Mouse (Mus musculus) heart, embryonic 13.5 days (tissue): ENCODE data around the gene Chic2. TPM values are rescaled to one million over a fixed set of nuclear protein-coding genes. Genes with fewer than 3 reads are reported as not detected.

Experiments used
- ATAC-seq: fragments of 200-750 bp; cut with Nextera tagmentation; 2 replicates; pipeline ENCODE4 v1.8.0; 2017; ENCODE audit warnings: moderate TSS enrichment; ENCODE audit not compliant: insufficient number of reproducible peaks, low FRiP score, low TSS enrichment; ENCODE audit errors: extremely low read depth
- H3K27ac ChIP-seq: fragments of 300-500 bp; sonication (generic); replicated peaks from 2 replicates; pipeline ENCODE4 v1.5.1; 2015; ENCODE audit warnings: moderate library complexity, mild to moderate bottlenecking, inconsistent platforms
- H3K27me3 ChIP-seq: fragments of 300-500 bp; sonication (generic); replicated peaks from 2 replicates; pipeline ENCODE4 v1.6.1; 2015; ENCODE audit warnings: mild to moderate bottlenecking, inconsistent platforms
- H3K36me3 ChIP-seq: fragments of 300-500 bp; sonication (generic); 2 replicates; pipeline ENCODE4 v1.6.1; 2015; ENCODE audit warnings: mild to moderate bottlenecking, inconsistent platforms
- H3K4me1 ChIP-seq: fragments of 300-500 bp; sonication (generic); 2 replicates; pipeline ENCODE4 v1.6.1; 2015; ENCODE audit warnings: inconsistent platforms
- H3K4me2 ChIP-seq: fragments of 300-500 bp; sonication (generic); 2 replicates; pipeline ENCODE4 v1.6.1; 2015; ENCODE audit warnings: inconsistent platforms, mild to moderate bottlenecking, moderate library complexity
- H3K4me3 ChIP-seq: fragments of 300-500 bp; sonication (generic); 2 replicates; pipeline ENCODE4 v1.5.1; 2015; ENCODE audit warnings: moderate library complexity, mild to moderate bottlenecking, inconsistent platforms
- H3K9ac ChIP-seq: fragments of 300-500 bp; sonication (generic); 2 replicates; pipeline ENCODE4 v1.6.1; 2015; ENCODE audit warnings: inconsistent platforms, mild to moderate bottlenecking, moderate library complexity
- H3K9me3 ChIP-seq: fragments of 300-500 bp; sonication (generic); 2 replicates; pipeline ENCODE4 v1.6.1; 2016; ENCODE audit warnings: inconsistent platforms
- WGBS: fragments of 180-500 bp; shearing (Covaris S2); methylation state at CpG from one replicate; pipeline ENCODE4 v1.1.7; 2015; ENCODE audit warnings: mixed read lengths; 5-methylcytosine and 5-hydroxymethylcytosine counted together
- polyA plus RNA-seq: library from polyadenylated mRNA; unstranded; fragments of >200 nt; fragmentation: Nextera tagmentation; extraction: Ambion mirVana; gene quantifications from 2 replicates; pipeline ENCODE4 v1.2.1, GENCODE M21; 2015

Chic2 gene
- polyA plus RNA-seq, 1 experiment from 2014 or later = 18.6 TPM

- Histone ChIP-seq H3K4me1 (peaks cover 19% of the 10 kb centered on the region), H3K36me3 (no peaks in the 10 kb centered on the region), H3K27ac (no peak overlapping the region), H3K4me3 (no peak overlapping the region), H3K27me3 (no peaks in the 10 kb centered on the region), H3K9me3 (no peaks in the 10 kb centered on the region), H3K9ac (no peak overlapping the region), H3K4me2 (no peak overlapping the region)
- 78% methylated on average over 7 of the region's 7 CpGs for WGBS
- ATAC-seq = no peak
Measured at GRCm38 (mm10) chr5:74971418-74971817, 73.2 kb downstream of the Chic2 start.

- H3K36me3 ChIP-seq = no peaks in the 10 kb centered on the region
- H3K9me3 ChIP-seq = no peaks in the 10 kb centered on the region
- H3K9ac ChIP-seq = no peak overlapping the region
- 77% methylated on average over 6 of the region's 6 CpGs for WGBS
- H3K27me3 ChIP-seq = no peaks in the 10 kb centered on the region
- H3K4me3 ChIP-seq = no peak overlapping the region
- ATAC-seq = no peak
- H3K4me2 ChIP-seq = no peak overlapping the region
- no peak overlapping the region for H3K27ac ChIP-seq
- H3K4me1 ChIP-seq = peaks cover 5% of the 10 kb centered on the region
Measured at GRCm38 (mm10) chr5:74969341-74969740, 75.2 kb downstream of the Chic2 start.

GRCm38 (mm10) chr5:74967882-74968281, 76.7 kb downstream of the Chic2 start:
- H3K4me1 ChIP-seq = no peaks in the 10 kb centered on the region
- H3K9me3 ChIP-seq = no peaks in the 10 kb centered on the region
- 72% methylated on average over 3 of the region's 3 CpGs for WGBS
- ATAC-seq = no peak
- no peaks in the 10 kb centered on the region for H3K36me3 ChIP-seq
- H3K27me3 ChIP-seq = 0 out of 2 replicates have a peak, but pooled peaks cover 4% of the 10 kb centered on the region
- no peak overlapping the region for H3K27ac ChIP-seq
- no peak overlapping the region for H3K9ac ChIP-seq
- H3K4me3 ChIP-seq = no peak overlapping the region
- H3K4me2 ChIP-seq = no peak overlapping the region

DNA sequence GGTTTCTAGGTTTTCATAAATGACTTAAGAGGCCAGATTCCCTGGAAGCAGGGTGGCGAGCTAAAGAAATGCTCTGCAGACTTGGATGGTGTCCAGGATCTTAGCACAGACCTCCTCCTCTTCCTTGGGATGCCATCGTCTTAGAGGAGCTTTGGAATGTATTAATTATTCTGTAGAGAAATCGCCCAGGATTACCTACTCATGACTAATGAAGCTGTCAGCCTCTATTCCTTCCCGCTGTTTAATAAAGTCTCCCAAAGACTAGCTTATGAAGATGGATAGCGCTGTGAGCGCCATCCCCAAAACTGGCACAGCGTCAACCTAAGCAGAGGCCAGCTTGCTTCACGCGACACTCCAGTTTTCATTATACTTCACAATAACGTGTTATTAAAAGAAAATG, 77.7 kb downstream of the Chic2 start:
- Histone ChIP-seq H3K4me1 (no peaks in the 10 kb centered on the region), H3K4me2 (no peak overlapping the region), H3K9ac (no peak overlapping the region), H3K9me3 (no peaks in the 10 kb centered on the region), H3K27me3 (0 out of 2 replicates have a peak, but pooled peaks cover 11% of the 10 kb centered on the region), H3K36me3 (no peaks in the 10 kb centered on the region), H3K27ac (no peak overlapping the region), H3K4me3 (no peak overlapping the region)
- 59% methylated on average over 10 of the region's 10 CpGs for WGBS
- ATAC-seq = no peak

- Histone ChIP-seq H3K9me3 (no peaks in the 10 kb centered on the region), H3K36me3 (no peaks in the 10 kb centered on the region), H3K4me2 (no peak overlapping the region), H3K27me3 (peaks cover 33% of the 10 kb centered on the region), H3K4me1 (peaks cover 15% of the 10 kb centered on the region), H3K27ac (no peak overlapping the region), H3K4me3 (no peak overlapping the region), H3K9ac (no peak overlapping the region)
- no peak for ATAC-seq
- 47% methylated on average over 5 of the region's 5 CpGs for WGBS
Measured at GRCm38 (mm10) chr5:74962771-74963170, 81.8 kb downstream of the Chic2 start.

DNA sequence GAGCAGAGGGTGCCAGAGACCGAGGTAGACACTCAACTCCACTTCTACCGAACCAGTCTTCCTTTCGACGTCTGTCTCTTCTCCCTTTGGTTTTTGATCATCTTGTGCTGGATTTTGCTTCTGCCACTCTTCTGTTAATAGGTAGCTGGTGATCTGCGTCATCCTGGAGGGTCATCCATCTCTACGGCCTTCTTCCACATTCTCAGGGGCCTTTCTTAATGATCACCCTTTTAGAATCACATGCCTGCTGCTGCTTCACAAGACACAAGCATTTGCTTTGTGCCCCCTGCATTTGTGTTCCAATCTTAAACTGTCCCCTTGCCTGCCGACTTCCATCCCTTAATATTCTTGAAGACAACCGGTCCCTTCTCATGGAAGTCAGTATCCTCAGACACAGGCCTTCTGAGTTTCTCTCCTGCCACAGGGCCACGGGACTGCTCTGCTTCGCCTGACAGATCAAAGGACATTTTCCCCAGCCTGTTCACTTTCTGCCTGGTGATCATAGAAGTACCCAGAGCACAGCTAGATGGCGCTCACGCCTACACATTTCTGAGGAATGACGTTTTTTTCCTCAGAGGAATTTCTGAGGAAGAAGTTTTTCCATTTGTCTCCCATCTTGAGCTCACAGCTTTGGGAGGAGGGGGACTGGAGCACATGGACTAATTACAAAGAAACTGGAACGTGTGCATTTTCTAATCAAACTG, 83.6 kb downstream of the Chic2 start:
- no peak for ATAC-seq
- Histone ChIP-seq H3K9ac (peak overlapping the region; percentile 51; the same call in 1 of the 2 replicates), H3K36me3 (no peaks in the 10 kb centered on the region), H3K4me2 (peak overlapping the region; percentile 4; the same call in 1 of the 2 replicates), H3K4me1 (peaks cover 32% of the 10 kb centered on the region), H3K27me3 (peaks cover 48% of the 10 kb centered on the region), H3K27ac (no peak overlapping the region), H3K9me3 (no peaks in the 10 kb centered on the region), H3K4me3 (no peak overlapping the region)
- WGBS = 32% methylated on average over 14 of the region's 14 CpGs

- no peak for ATAC-seq
- Histone ChIP-seq H3K9ac (peak overlapping the region; percentile 25; the same call in 1 of the 2 replicates), H3K4me3 (no peak overlapping the region), H3K4me1 (peaks cover 32% of the 10 kb centered on the region), H3K27me3 (peaks cover 55% of the 10 kb centered on the region), H3K27ac (no peak overlapping the region), H3K4me2 (peak overlapping the region; percentile 43), H3K36me3 (no peaks in the 10 kb centered on the region), H3K9me3 (no peaks in the 10 kb centered on the region)
- WGBS = 40% methylated on average over 9 of the region's 9 CpGs
Measured at GRCm38 (mm10) chr5:74960306-74960705, 84.3 kb downstream of the Chic2 start.

- H3K36me3 ChIP-seq = no peaks in the 10 kb centered on the region
- H3K27ac ChIP-seq = no peak overlapping the region
- WGBS = 48% methylated on average over 10 of the region's 10 CpGs
- H3K9ac ChIP-seq = no peak overlapping the region
- no peak overlapping the region for H3K4me2 ChIP-seq
- H3K4me1 ChIP-seq = peaks cover 32% of the 10 kb centered on the region
- ATAC-seq = no peak
- H3K27me3 ChIP-seq = peaks cover 64% of the 10 kb centered on the region
- no peak overlapping the region for H3K4me3 ChIP-seq
- no peaks in the 10 kb centered on the region for H3K9me3 ChIP-seq
Measured at GRCm38 (mm10) chr5:74957293-74958076, 87.1 kb downstream of the Chic2 start.

DNA sequence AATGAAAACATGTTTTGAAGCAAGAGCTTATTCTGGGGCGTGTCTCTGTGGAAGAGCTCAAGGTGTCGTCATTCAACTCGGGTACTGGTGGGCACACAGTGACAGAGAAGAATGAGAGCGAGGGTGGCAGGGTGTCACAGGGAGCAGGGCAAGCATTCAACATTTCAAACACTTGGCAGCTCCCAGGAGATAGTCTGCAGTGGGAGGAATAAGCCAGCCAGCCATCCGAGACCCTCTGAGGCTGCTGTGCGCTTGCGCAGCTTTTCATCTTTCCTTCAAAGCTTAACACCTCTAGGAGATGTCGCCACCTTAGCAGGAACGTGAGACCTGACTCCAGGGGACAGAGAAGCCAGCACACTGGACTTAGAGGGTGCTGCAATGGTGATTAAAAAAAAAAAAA, 88.2 kb downstream of the Chic2 start:
- no peaks in the 10 kb centered on the region for H3K9me3 ChIP-seq
- peak overlapping the region; percentile 50; the same call in 1 of the 2 replicates for H3K9ac ChIP-seq
- no peak for ATAC-seq
- H3K4me3 ChIP-seq = peak overlapping the region; percentile 24
- H3K27me3 ChIP-seq = peaks cover 66% of the 10 kb centered on the region
- peak overlapping the region; percentile 57 for H3K4me2 ChIP-seq
- no peak overlapping the region for H3K27ac ChIP-seq
- H3K36me3 ChIP-seq = no peaks in the 10 kb centered on the region
- peaks cover 30% of the 10 kb centered on the region for H3K4me1 ChIP-seq
- WGBS = 16% methylated on average over 9 of the region's 9 CpGs

DNA sequence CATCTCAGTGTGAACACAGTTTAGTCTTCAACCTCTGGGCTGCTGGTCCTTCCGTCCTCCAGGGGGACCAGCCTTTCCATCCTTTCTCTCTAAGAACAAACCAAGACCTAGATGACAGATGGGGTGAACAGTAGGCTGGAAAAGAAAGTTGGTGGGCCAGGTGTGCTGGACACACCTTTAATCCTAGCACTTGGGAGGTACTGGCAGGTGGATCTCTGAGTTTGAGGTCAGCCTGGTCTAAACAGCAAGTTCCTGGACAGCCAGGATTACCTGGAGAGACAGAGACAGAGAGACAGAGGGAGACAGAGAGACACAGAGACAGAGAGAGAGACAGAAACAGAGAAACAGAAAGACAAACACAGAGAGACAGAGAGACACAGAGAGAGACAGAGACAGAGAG, 89.0 kb downstream of the Chic2 start:
- Histone ChIP-seq H3K4me3 (no peak overlapping the region), H3K4me1 (peaks cover 24% of the 10 kb centered on the region), H3K27me3 (peaks cover 73% of the 10 kb centered on the region), H3K36me3 (no peaks in the 10 kb centered on the region), H3K9ac (no peak overlapping the region), H3K9me3 (no peaks in the 10 kb centered on the region), H3K4me2 (no peak overlapping the region), H3K27ac (no peak overlapping the region)
- no peak for ATAC-seq
- 86% methylated on average over 1 of the region's 1 CpGs for WGBS

DNA sequence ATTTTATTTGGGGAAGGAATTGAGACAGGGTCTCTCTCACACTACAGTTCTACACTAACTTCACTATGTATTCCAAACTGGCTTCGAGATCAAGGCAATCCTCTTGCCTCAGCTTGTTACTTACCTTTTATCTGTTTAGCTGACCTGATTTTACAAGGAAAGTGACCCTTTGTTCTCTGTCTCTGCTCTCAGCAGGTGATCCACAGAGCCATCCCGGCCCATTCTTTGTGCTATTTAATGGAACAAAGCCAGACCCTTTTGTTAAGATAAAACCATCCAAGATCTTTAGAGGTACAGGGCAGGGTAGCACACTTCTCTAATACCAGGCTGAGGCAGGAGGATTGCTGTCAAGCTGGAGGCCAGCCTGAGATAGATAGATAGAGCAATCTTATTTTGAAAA, 91.6 kb downstream of the Chic2 start:
- no peak overlapping the region for H3K4me3 ChIP-seq
- WGBS = 41% methylated on average over 2 of the region's 2 CpGs
- no peak for ATAC-seq
- peaks cover 21% of the 10 kb centered on the region for H3K4me1 ChIP-seq
- H3K36me3 ChIP-seq = no peaks in the 10 kb centered on the region
- no peak overlapping the region for H3K27ac ChIP-seq
- H3K4me2 ChIP-seq = no peak overlapping the region
- no peaks in the 10 kb centered on the region for H3K9me3 ChIP-seq
- peaks cover 78% of the 10 kb centered on the region for H3K27me3 ChIP-seq
- H3K9ac ChIP-seq = no peak overlapping the region
